Comparison of ENCODE assay signal across 12 mouse cellular contexts in genomic region chrX:73774802-73775483, GRCm38 (mm10). TPM values are rescaled to one million over a fixed set of nuclear protein-coding genes. Genes with fewer than 3 reads are reported as not detected.
DNase-seq lines count a peak whose midpoint lies in the region; ATAC-seq lines count a peak whose summit lies in the region.
"Had no signal": no experiment of that assay in that cellular context is flagged by ENCODE, and none has a peak within 500 bp of the region (broad histone marks: within the 10 kb centered on the region; RNA-seq: fewer than 3 reads in every experiment).

No protein-coding gene starts in this region.

- ATAC-seq in hindbrain, embryonic 12.5 days (ENCODE audit: low FRiP score) = peak; percentile 62
- no peak for ATAC-seq in granulocyte monocyte progenitor cell, adult 5-6 weeks (replicated peaks; ENCODE audit: poor library complexity, severe bottlenecking)

- peaks cover 22% of the 10 kb centered on the region for H3K36me3 ChIP-seq in hindbrain, embryonic 12.5 days

- peak; percentile 95 for DNase-seq in heart, adult 11 months
- no peak for DNase-seq in heart, adult 8-10 months (ENCODE audit: low spot score)
- DNase-seq in R1 (ENCODE audit: low read depth, low spot score) = peak; percentile 40
- peak; percentile 8 for DNase-seq in lung, postnatal 25 days (ENCODE audit: low spot score)
- DNase-seq in thymus, postnatal 25 days = no peak
- DNase-seq in adrenal gland, adult 2 months = no peak
- DNase-seq: cerebellum, adult 9-11 months; thymus, adult 18-20 months had no signal

- 75% methylated on average over 10 of the region's 10 CpGs for WGBS in hindbrain, embryonic 12.5 days

- H3K4me3 ChIP-seq in hindbrain, embryonic 12.5 days = no peak overlapping the region
- H3K4me3 ChIP-seq: megakaryocyte, embryonic 14.5 days had no signal

- peaks cover 4% of the 10 kb centered on the region; the same call in 1 of the 2 replicates for H3K4me1 ChIP-seq in hindbrain, embryonic 12.5 days

- H3K27ac ChIP-seq in hindbrain, embryonic 12.5 days = no peak overlapping the region

- no peaks in the 10 kb centered on the region for H3K9me3 ChIP-seq in hindbrain, embryonic 12.5 days (replicated peaks)
- H3K9me3 ChIP-seq: megakaryocyte, embryonic 14.5 days had no signal

- no peaks in the 10 kb centered on the region for H3K27me3 ChIP-seq in hindbrain, embryonic 12.5 days

- H3K9ac ChIP-seq in hindbrain, embryonic 12.5 days = no peak overlapping the region

- H3K4me2 ChIP-seq in hindbrain, embryonic 12.5 days (replicated peaks) = no peak overlapping the region

RNA-seq across cellular contexts. Expression of gene Srpk3, which starts 0.7 kb away (rescaled TPM):
- 10 to 100 TPM; 23.9 to 31.6 (median 30.8) TPM for total RNA-seq in heart, adult 8-10 months (2022)
- 2.7 and 5.4 TPM in 2 replicates for polyA plus RNA-seq in hindbrain, embryonic 12.5 days (2016; fragmentation: Nextera tagmentation; extraction: Ambion mirVana)
- under 1 TPM; 0.20 to 0.41 TPM for total RNA-seq in adrenal gland, adult 2 months (2021)
- polyA plus RNA-seq in adrenal gland, adult 2 months (2012; rRNA removed) = 1.1 and 1.3 TPM in 2 replicates
- total RNA-seq in granulocyte monocyte progenitor cell, adult 5-6 weeks (2014; fragmentation: Nextera tagmentation) = not detected in 2 replicates
- not detected in 2 replicates for total RNA-seq in granulocyte monocyte progenitor cell, adult 5-6 weeks (2017)
- total RNA-seq: hematopoietic stem cell, adult 5-6 weeks had no signal

RNA-seq across cellular contexts. Expression of gene Idh3g, which starts 11.8 kb away (rescaled TPM):
- total RNA-seq in heart, adult 8-10 months (2022) = 100 to 1,000 TPM; 702 to 775 (median 723) TPM
- polyA plus RNA-seq in hindbrain, embryonic 12.5 days (2016; fragmentation: Nextera tagmentation; extraction: Ambion mirVana) = 150 and 167 TPM in 2 replicates
- total RNA-seq in adrenal gland, adult 2 months (2021) = 100 to 1,000 TPM; 521 to 581 TPM
- polyA plus RNA-seq in adrenal gland, adult 2 months (2012; rRNA removed) = 256 and 277 TPM in 2 replicates
- total RNA-seq in granulocyte monocyte progenitor cell, adult 5-6 weeks (2014; fragmentation: Nextera tagmentation) = 290 and 324 TPM in 2 replicates
- 213 and 240 TPM in 2 replicates for total RNA-seq in granulocyte monocyte progenitor cell, adult 5-6 weeks (2017)

RNA-seq across cellular contexts. Expression of gene Ssr4, which starts 11.9 kb away (rescaled TPM):
- total RNA-seq in heart, adult 8-10 months (2022) = 10 to 100 TPM; 75.9 to 94.2 (median 84.8) TPM
- 125 and 138 TPM in 2 replicates for polyA plus RNA-seq in hindbrain, embryonic 12.5 days (2016; fragmentation: Nextera tagmentation; extraction: Ambion mirVana)
- 100 to 1,000 TPM; 163 to 177 TPM for total RNA-seq in adrenal gland, adult 2 months (2021)
- polyA plus RNA-seq in adrenal gland, adult 2 months (2012; rRNA removed) = 257 and 339 TPM in 2 replicates
- 623 and 635 TPM in 2 replicates for total RNA-seq in granulocyte monocyte progenitor cell, adult 5-6 weeks (2014; fragmentation: Nextera tagmentation)
- 345 and 370 TPM in 2 replicates for total RNA-seq in granulocyte monocyte progenitor cell, adult 5-6 weeks (2017)

RNA-seq across cellular contexts. Expression of gene Plxnb3, which starts 18.1 kb away (rescaled TPM):
- 1 to 10 TPM; 1.6 to 1.9 (median 1.7) TPM for total RNA-seq in heart, adult 8-10 months (2022)
- 0.21 and 0.25 TPM in 2 replicates for polyA plus RNA-seq in hindbrain, embryonic 12.5 days (2016; fragmentation: Nextera tagmentation; extraction: Ambion mirVana)
- total RNA-seq in adrenal gland, adult 2 months (2021) = under 1 TPM; 0.41 to 0.49 TPM
- 1.2 and 1.5 TPM in 2 replicates for polyA plus RNA-seq in adrenal gland, adult 2 months (2012; rRNA removed)
- not detected in 2 replicates for total RNA-seq in granulocyte monocyte progenitor cell, adult 5-6 weeks (2014; fragmentation: Nextera tagmentation)
- 0.13 and 0.57 TPM in 2 replicates for total RNA-seq in granulocyte monocyte progenitor cell, adult 5-6 weeks (2017)
- total RNA-seq: hematopoietic stem cell, adult 5-6 weeks had no signal

RNA-seq across cellular contexts. Expression of gene Pdzd4, which starts 49.8 kb away (rescaled TPM):
- 1 to 10 TPM; 1.2 to 1.7 (median 1.6) TPM for total RNA-seq in heart, adult 8-10 months (2022)
- polyA plus RNA-seq in hindbrain, embryonic 12.5 days (2016; fragmentation: Nextera tagmentation; extraction: Ambion mirVana) = 2.7 and 2.8 TPM in 2 replicates
- 1 to 10 TPM; 2.8 to 7.0 TPM for total RNA-seq in adrenal gland, adult 2 months (2021)
- polyA plus RNA-seq in adrenal gland, adult 2 months (2012; rRNA removed) = 1.9 and 3.0 TPM in 2 replicates
- 0.58 and 2.6 TPM in 2 replicates for total RNA-seq in granulocyte monocyte progenitor cell, adult 5-6 weeks (2014; fragmentation: Nextera tagmentation)
- 0.90 and 1.4 TPM in 2 replicates for total RNA-seq in granulocyte monocyte progenitor cell, adult 5-6 weeks (2017)

Comparison
In these comparisons a context has a peak if more than half of its experiments do, and no peak if none do; other contexts are left out.
1. DNase-seq: peak in heart, adult 11 months (single experiment), R1 (single experiment) and lung, postnatal 25 days (single experiment); none in heart, adult 8-10 months (single experiment), thymus, postnatal 25 days (single experiment) and adrenal gland, adult 2 months (single experiment).
2. RNA of gene Srpk3, which starts 0.7 kb away (total RNA-seq): 23.9 to 31.6 TPM in heart, adult 8-10 months; 0.20 to 0.41 TPM in adrenal gland, adult 2 months and not detected in granulocyte monocyte progenitor cell, adult 5-6 weeks; every median in the first group is over 10 times any median in the second.